Mouse (Mus musculus): ENCODE data around the gene Abcc3.

DNA sequence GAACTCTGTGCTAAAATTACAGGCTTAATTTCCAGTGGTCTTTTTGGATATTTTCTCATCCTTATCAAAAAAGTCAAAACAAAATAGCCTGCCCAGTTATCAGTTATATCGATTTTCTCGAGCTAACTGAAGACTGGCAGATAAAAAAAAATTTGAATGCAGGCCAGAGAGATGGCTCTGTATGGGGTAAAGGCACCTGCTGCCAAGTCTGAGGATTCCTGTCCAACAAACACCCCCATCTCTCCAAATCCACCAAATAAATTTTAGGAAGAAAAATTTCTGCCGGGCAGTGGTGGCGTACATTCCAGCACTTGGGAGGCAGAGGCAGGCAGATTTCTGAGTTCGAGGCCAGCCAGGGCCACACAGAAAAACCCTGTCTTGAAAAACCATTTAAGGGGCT lies 74.7 kb downstream of the Abcc3 start:
- TF ChIP-seq TAL1 (IDR thresholded peaks at IDR 0.05; ENCODE audit: low read length) (no peak), GATA1 (IDR thresholded peaks at IDR 0.05; ENCODE audit: low read length) (no peak)
